Comparison of ENCODE assay signal across 9 mouse cellular contexts in the genomic region with DNA sequence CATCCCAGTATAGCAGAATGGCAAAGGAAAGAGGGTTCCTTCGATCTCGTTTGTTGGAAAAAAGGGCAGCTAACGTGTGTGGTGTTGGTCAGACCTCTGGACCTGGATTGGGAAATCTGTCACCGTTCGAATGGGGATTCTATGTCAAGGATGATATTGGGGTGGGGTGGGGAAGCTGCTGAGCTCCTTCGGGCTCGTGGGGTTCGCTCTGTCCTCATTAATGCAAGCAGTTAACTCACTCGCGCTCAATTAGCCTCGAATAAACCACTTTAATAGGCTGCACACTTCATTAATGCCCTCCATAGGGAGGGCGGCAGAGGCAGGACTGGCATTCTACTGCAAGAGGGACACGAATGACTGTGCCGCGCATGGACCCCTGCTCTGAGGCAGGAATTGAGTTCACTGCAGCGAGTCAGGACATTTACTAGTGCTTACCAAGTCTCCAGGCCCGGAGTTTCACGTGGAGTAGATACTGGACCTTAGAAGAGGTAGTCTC. TPM values are rescaled to one million over a fixed set of nuclear protein-coding genes. Genes with fewer than 3 reads are reported as not detected.
A peak's percentile ranks its signal among the peaks of the same experiment; 100 is the strongest.
DNase-seq lines count a peak whose midpoint lies in the region; ATAC-seq and TF ChIP-seq lines count a peak whose summit lies in the region.
"Had no signal": no experiment of that assay in that cellular context is flagged by ENCODE, and none has a peak within 500 bp of the region (broad histone marks: within the 10 kb centered on the region; RNA-seq: fewer than 3 reads in every experiment).

No protein-coding gene starts in this region.

- H3K4me3 ChIP-seq in heart, embryonic 13.5 days = peak overlapping the region; percentile 64
- peak overlapping the region; percentile 24 for H3K4me3 ChIP-seq in testis, adult 2 months (ENCODE audit: control insufficient read depth, low read depth, low read length)
- peak overlapping the region; percentile 54 for H3K4me3 ChIP-seq in limb, embryonic 11.5 days (ENCODE audit: low read depth, low read length)

- WGBS in heart, embryonic 13.5 days = 3% methylated on average over 18 of the region's 18 CpGs
- WGBS in limb, embryonic 11.5 days = 2% methylated on average over 18 of the region's 18 CpGs

- H3K9ac ChIP-seq in heart, embryonic 13.5 days = peak overlapping the region; percentile 80
- H3K9ac ChIP-seq in limb, embryonic 11.5 days (ENCODE audit: low read length) = peak overlapping the region; percentile 79

- no peak for TF ChIP-seq POLR2A in testis, adult 2 months (IDR thresholded peaks at IDR 0.05; ENCODE audit: control insufficient read depth, low read depth, low read length)

- no peak for ATAC-seq in heart, embryonic 13.5 days (ENCODE audit: extremely low read depth, insufficient number of reproducible peaks, low FRiP score, low TSS enrichment)
- no peak for ATAC-seq in limb, embryonic 11.5 days (ENCODE audit: insufficient number of reproducible peaks, low FRiP score, low TSS enrichment, low read depth)

- no peak for DNase-seq in heart, postnatal 14 days
- no peak for DNase-seq in testis, postnatal 14 days (ENCODE audit: low spot score)
- peak; percentile 50 for DNase-seq in limb, embryonic 11.5 days (ENCODE audit: low spot score)
- no peak for DNase-seq in right cerebral cortex, postnatal 25 days
- DNase-seq in spleen, adult 12 weeks (ENCODE audit: low spot score) = no peak
- DNase-seq in right cerebral cortex, postnatal 4 days = no peak

- no peaks in the 10 kb centered on the region for H3K36me3 ChIP-seq in heart, embryonic 13.5 days
- H3K36me3 ChIP-seq in testis, adult 2 months (ENCODE audit: control insufficient read depth, insufficient read depth, low read length) = no peaks in the 10 kb centered on the region
- no peaks in the 10 kb centered on the region for H3K36me3 ChIP-seq in limb, embryonic 11.5 days (ENCODE audit: control insufficient read depth, insufficient read depth, low read length)

- H3K9me3 ChIP-seq in heart, embryonic 13.5 days = no peaks in the 10 kb centered on the region
- no peaks in the 10 kb centered on the region for H3K9me3 ChIP-seq in limb, embryonic 11.5 days (ENCODE audit: control insufficient read depth, low read length)

- H3K4me1 ChIP-seq in heart, embryonic 13.5 days = peaks cover 35% of the 10 kb centered on the region
- peaks cover 13% of the 10 kb centered on the region for H3K4me1 ChIP-seq in testis, adult 2 months (ENCODE audit: control insufficient read depth, insufficient read depth, low read length)
- H3K4me1 ChIP-seq in limb, embryonic 11.5 days (ENCODE audit: control insufficient read depth, insufficient read depth, low read length) = peaks cover 15% of the 10 kb centered on the region

- H3K27me3 ChIP-seq in heart, embryonic 13.5 days (replicated peaks) = peaks cover 95% of the 10 kb centered on the region
- peaks cover 9% of the 10 kb centered on the region for H3K27me3 ChIP-seq in testis, adult 2 months (ENCODE audit: control insufficient read depth, insufficient read depth, low read length)
- peaks cover 44% of the 10 kb centered on the region for H3K27me3 ChIP-seq in limb, embryonic 11.5 days (ENCODE audit: control insufficient read depth, insufficient read depth, low read length)

- H3K4me2 ChIP-seq in heart, embryonic 13.5 days = peak overlapping the region; percentile 86
- H3K4me2 ChIP-seq in limb, embryonic 11.5 days (ENCODE audit: low read depth, severe bottlenecking) = peak overlapping the region; percentile 78

- peak overlapping the region; percentile 32; the same call in 1 of the 2 replicates for H3K27ac ChIP-seq in heart, embryonic 13.5 days (replicated peaks)
- H3K27ac ChIP-seq in testis, adult 2 months (ENCODE audit: control insufficient read depth, insufficient read depth, low read depth, low read length) = no peak overlapping the region
- no peak overlapping the region for H3K27ac ChIP-seq in limb, embryonic 11.5 days (replicated peaks; ENCODE audit: low read depth, low read length)
- H3K27ac ChIP-seq: macrophage had no signal

- intact Hi-C loops in heart, postnatal 14 days (cut with DNase I) = loop anchor here (10.0 kb wide), 2 partner anchors 321 to 411 kb away; no protein-coding TSS in a partner anchor

- no peak for TF ChIP-seq CTCF in testis, adult 2 months (IDR thresholded peaks at IDR 0.05; ENCODE audit: control insufficient read depth, insufficient read depth, insufficient replicate concordance, low read depth, low read length)

RNA-seq across cellular contexts. Expression of a gene that starts 6.2 kb away (rescaled TPM):
- polyA plus RNA-seq in heart, embryonic 13.5 days (2015; fragmentation: Nextera tagmentation; extraction: Ambion mirVana) = 13.7 and 20.2 TPM in 2 replicates
- total RNA-seq in heart, postnatal 14 days (2021) = 1 to 10 TPM; 5.8 to 9.6 TPM
- polyA plus RNA-seq in testis, adult 2 months (2012; rRNA removed) = 3.9 and 4.5 TPM in 2 replicates
- 62.8 and 81.9 TPM in 2 replicates for polyA plus RNA-seq in limb, embryonic 11.5 days (2014; fragmentation: Nextera tagmentation; extraction: Ambion mirVana)
- polyA plus RNA-seq: macrophage had no signal
